Mouse (Mus musculus): ENCODE results near the gene Mrps35. TPM values are rescaled to one million over a fixed set of nuclear protein-coding genes. Genes with fewer than 3 reads are reported as not detected.

Gene Mrps35
- polyA plus RNA-seq, 2 experiments, result 33.4 to 104 TPM

DNA sequence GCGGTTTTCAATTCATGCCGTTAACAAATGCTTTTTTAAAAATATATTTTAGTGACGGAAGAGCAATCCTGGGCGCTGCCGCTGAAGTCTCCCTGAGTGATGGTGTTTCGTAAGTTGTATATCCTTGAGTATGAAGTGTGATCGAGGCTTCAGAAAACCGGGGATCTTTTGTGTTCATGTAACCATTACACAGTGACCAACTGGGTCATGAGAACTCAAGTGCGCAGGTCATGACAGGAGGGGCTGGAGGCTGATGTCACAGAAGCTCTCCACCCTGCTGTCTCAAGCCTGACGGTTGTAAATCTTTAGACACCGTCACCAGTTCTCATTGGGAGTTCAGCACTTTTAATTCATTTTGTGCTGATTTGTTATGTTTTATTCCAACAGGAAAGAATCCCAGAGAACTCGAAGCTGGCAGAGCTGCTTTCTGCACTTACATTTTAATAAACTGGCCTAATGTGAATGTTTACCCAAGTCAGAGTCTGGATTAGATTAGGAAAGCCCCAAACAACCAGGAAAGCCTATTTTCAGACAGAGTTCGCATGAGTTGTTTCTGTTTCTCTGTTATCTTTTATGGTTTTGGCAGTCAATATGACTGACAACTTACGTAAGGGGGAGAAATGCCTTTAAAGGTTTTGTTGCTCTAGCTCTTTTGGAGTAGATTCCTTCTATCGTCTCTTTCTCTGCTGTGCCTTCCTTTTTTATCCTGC, 31.6 kb upstream of the Mrps35 start:
- DNase-seq (ENCODE audit: low spot score), result no peak
- peaks cover 46% of the 10 kb centered on the region for H3K36me3 ChIP-seq (ENCODE audit: control insufficient read depth, insufficient read depth, low read length)
- TF ChIP-seq POLR2A (IDR thresholded peaks at IDR 0.05; ENCODE audit: borderline replicate concordance, extremely low read depth, insufficient read depth, insufficient read length), result no peak
- no peak overlapping the region for H3K9ac ChIP-seq (ENCODE audit: low read depth, low read length, severe bottlenecking)
- ATAC-seq (ENCODE audit: low FRiP score, low read depth), result no peak
- 0 out of 2 replicates have a peak, but pooled peaks cover 2% of the 10 kb centered on the region for H3K4me1 ChIP-seq (ENCODE audit: control insufficient read depth, insufficient read depth, low read length)
- H3K9me3 ChIP-seq (ENCODE audit: control insufficient read depth, low read length), result no peaks in the 10 kb centered on the region
- no peaks in the 10 kb centered on the region for H3K27me3 ChIP-seq (ENCODE audit: control insufficient read depth, insufficient read depth, low read length)
- no peak overlapping the region for H3K27ac ChIP-seq (replicated peaks; ENCODE audit: low read depth, low read length)
- no peak overlapping the region for H3K4me2 ChIP-seq (replicated peaks; ENCODE audit: low read depth, low read length, severe bottlenecking)
- no peak overlapping the region for H3K4me3 ChIP-seq (replicated peaks; ENCODE audit: low read length)
- 74% methylated on average over 15 of the region's 15 CpGs for WGBS

DNA sequence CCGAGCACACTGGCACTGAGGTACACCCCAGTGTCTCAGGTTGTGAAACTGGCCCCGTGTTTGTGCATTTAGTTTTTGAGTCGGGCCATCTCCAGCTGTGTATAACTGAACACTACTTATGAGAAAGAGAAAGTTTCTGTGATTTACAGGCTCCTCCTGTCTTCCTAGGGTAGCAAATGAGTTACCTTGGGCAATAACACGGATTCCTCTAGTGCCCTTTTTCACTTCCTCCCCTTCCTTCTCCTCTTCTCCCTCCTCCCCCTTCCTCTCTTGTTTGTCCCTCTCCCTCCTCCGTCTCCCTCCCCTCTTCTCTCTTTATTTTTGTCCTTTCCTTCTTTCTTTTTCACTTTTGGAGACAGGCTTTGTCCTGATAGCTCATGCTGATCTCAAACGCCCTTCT, 31.0 kb upstream of the Mrps35 start:
- Histone ChIP-seq H3K36me3 (ENCODE audit: control insufficient read depth, insufficient read depth, low read length) (peaks cover 46% of the 10 kb centered on the region), H3K27ac (replicated peaks; ENCODE audit: low read depth, low read length) (no peak overlapping the region), H3K4me3 (replicated peaks; ENCODE audit: low read length) (no peak overlapping the region), H3K27me3 (ENCODE audit: control insufficient read depth, insufficient read depth, low read length) (no peaks in the 10 kb centered on the region), H3K9me3 (ENCODE audit: control insufficient read depth, low read length) (no peaks in the 10 kb centered on the region), H3K4me1 (ENCODE audit: control insufficient read depth, insufficient read depth, low read length) (0 out of 2 replicates have a peak, but pooled peaks cover 2% of the 10 kb centered on the region), H3K4me2 (replicated peaks; ENCODE audit: low read depth, low read length, severe bottlenecking) (no peak overlapping the region), H3K9ac (ENCODE audit: low read depth, low read length, severe bottlenecking) (no peak overlapping the region)
- ATAC-seq (ENCODE audit: low FRiP score, low read depth) (no peak), DNase-seq (ENCODE audit: low spot score) (no peak)
- WGBS, result 58% methylated on average over 6 of the region's 6 CpGs
- TF ChIP-seq POLR2A (IDR thresholded peaks at IDR 0.05; ENCODE audit: borderline replicate concordance, extremely low read depth, insufficient read depth, insufficient read length), result no peak

DNA sequence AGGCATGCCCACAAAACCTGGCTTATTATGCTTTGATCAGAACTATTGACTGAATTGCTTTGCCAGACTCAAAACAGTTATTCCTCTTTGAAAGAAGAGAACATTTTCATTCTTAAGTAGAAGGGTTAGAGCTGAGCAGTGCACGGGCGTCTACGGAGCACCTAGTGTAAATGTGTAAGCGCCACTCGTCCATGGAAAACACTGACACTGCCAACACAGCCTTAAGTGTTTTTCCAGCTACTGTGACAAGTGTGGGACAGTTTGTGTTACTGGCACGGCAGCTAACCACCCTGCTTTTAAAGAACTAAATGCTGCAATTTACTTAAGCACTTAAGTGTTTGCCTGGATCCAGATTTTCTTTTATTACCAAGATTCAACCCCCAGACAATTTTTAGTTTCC, 30.6 kb upstream of the Mrps35 start:
- H3K27ac ChIP-seq (replicated peaks; ENCODE audit: low read depth, low read length), result no peak overlapping the region
- no peak for DNase-seq (ENCODE audit: low spot score)
- no peaks in the 10 kb centered on the region for H3K9me3 ChIP-seq (ENCODE audit: control insufficient read depth, low read length)

DNA sequence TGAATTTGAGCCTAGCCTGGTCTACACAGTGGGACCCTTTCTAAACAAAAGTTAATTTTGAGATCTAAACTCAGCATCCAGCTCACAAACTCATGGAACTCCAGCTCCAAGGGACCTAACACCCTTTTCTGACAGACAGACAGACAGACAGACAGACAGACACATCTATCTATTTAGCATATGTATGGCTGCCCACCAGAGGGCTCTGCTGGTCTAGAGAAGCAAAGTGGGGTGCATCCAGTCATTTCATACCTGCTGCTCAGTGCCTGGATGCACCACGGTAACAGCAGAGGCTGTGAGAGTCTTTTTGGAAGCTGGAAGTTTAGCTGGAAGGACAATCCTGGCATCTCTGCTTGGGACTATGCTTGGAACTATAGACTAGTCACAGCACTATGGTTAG, 29.0 kb upstream of the Mrps35 start:
- Histone ChIP-seq H3K4me3 (replicated peaks; ENCODE audit: low read length) (no peak overlapping the region), H3K27ac (replicated peaks; ENCODE audit: low read depth, low read length) (no peak overlapping the region), H3K9me3 (ENCODE audit: control insufficient read depth, low read length) (no peaks in the 10 kb centered on the region), H3K36me3 (ENCODE audit: control insufficient read depth, insufficient read depth, low read length) (peaks cover 49% of the 10 kb centered on the region), H3K4me2 (replicated peaks; ENCODE audit: low read depth, low read length, severe bottlenecking) (no peak overlapping the region), H3K4me1 (ENCODE audit: control insufficient read depth, insufficient read depth, low read length) (0 out of 2 replicates have a peak, but pooled peaks cover 2% of the 10 kb centered on the region), H3K9ac (ENCODE audit: low read depth, low read length, severe bottlenecking) (no peak overlapping the region), H3K27me3 (ENCODE audit: control insufficient read depth, insufficient read depth, low read length) (no peaks in the 10 kb centered on the region)
- no peak for ATAC-seq (ENCODE audit: low FRiP score, low read depth)
- no peak for DNase-seq (ENCODE audit: low spot score)
- TF ChIP-seq POLR2A (IDR thresholded peaks at IDR 0.05; ENCODE audit: borderline replicate concordance, extremely low read depth, insufficient read depth, insufficient read length), result no peak
- WGBS, result 86% methylated on average over 1 of the region's 1 CpGs

More for the DNA sequence above, 30.6 kb upstream of the Mrps35 start:
- H3K4me3 ChIP-seq (replicated peaks; ENCODE audit: low read length), result no peak overlapping the region
- 0 out of 2 replicates have a peak, but pooled peaks cover 2% of the 10 kb centered on the region for H3K4me1 ChIP-seq (ENCODE audit: control insufficient read depth, insufficient read depth, low read length)
- TF ChIP-seq POLR2A (IDR thresholded peaks at IDR 0.05; ENCODE audit: borderline replicate concordance, extremely low read depth, insufficient read depth, insufficient read length), result no peak
- ATAC-seq (ENCODE audit: low FRiP score, low read depth), result no peak
- no peak overlapping the region for H3K4me2 ChIP-seq (replicated peaks; ENCODE audit: low read depth, low read length, severe bottlenecking)
- no peaks in the 10 kb centered on the region for H3K27me3 ChIP-seq (ENCODE audit: control insufficient read depth, insufficient read depth, low read length)
- peaks cover 45% of the 10 kb centered on the region for H3K36me3 ChIP-seq (ENCODE audit: control insufficient read depth, insufficient read depth, low read length)
- no peak overlapping the region for H3K9ac ChIP-seq (ENCODE audit: low read depth, low read length, severe bottlenecking)
- whole genome bisulfite sequencing, result 71% methylated on average over 6 of the region's 6 CpGs

DNA sequence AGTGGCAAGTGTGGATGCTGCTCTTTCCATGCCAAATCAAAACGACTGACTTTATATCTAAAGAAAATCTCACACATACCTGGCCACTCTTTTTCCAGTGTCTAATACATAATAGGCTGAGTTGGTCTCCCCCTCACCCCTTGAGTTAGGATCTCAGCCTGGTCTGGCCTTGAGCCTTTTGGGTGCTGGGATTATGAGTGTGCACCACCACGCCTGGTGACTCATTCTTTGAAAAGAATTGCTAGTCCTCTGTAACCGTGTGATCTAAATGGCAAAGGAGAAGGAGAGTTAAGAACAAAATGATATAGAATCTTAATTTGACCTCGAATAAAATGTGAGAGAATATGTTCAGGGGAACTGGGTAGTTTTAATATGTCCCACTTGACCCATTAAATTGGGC, 24.7 kb upstream of the Mrps35 start:
- Histone ChIP-seq H3K9me3 (ENCODE audit: control insufficient read depth, low read length) (no peaks in the 10 kb centered on the region), H3K36me3 (ENCODE audit: control insufficient read depth, insufficient read depth, low read length) (peaks cover 65% of the 10 kb centered on the region), H3K4me2 (replicated peaks; ENCODE audit: low read depth, low read length, severe bottlenecking) (no peak overlapping the region), H3K27me3 (ENCODE audit: control insufficient read depth, insufficient read depth, low read length) (no peaks in the 10 kb centered on the region), H3K4me1 (ENCODE audit: control insufficient read depth, insufficient read depth, low read length) (no peaks in the 10 kb centered on the region), H3K4me3 (replicated peaks; ENCODE audit: low read length) (no peak overlapping the region), H3K27ac (replicated peaks; ENCODE audit: low read depth, low read length) (no peak overlapping the region), H3K9ac (ENCODE audit: low read depth, low read length, severe bottlenecking) (no peak overlapping the region)
- TF ChIP-seq POLR2A (IDR thresholded peaks at IDR 0.05; ENCODE audit: borderline replicate concordance, extremely low read depth, insufficient read depth, insufficient read length), result no peak
- WGBS, result 82% methylated on average over 4 of the region's 4 CpGs
- ATAC-seq (ENCODE audit: low FRiP score, low read depth) (no peak), DNase-seq (ENCODE audit: low spot score) (no peak)

Measured in limb, embryonic 14.5 days (tissue).